Mouse (Mus musculus): ENCODE data around the gene Was. TPM values are rescaled to one million over a fixed set of nuclear protein-coding genes. Genes with fewer than 3 reads are reported as not detected.
A peak's percentile ranks its signal among the peaks of the same experiment; 100 is the strongest.

Gene Was
- polyA plus RNA-seq (2015; fragmentation: Nextera tagmentation; extraction: Ambion mirVana) = 0.71 and 0.91 TPM in 2 replicates

- no peaks in the 10 kb centered on the region for H3K27me3 ChIP-seq
- H3K9me3 ChIP-seq (replicated peaks) = no peaks in the 10 kb centered on the region
- H3K36me3 ChIP-seq = no peaks in the 10 kb centered on the region
- no peak within 1 kb of the TSS for H3K4me2 ChIP-seq (replicated peaks)
- ATAC-seq (ENCODE audit: insufficient number of reproducible peaks, low FRiP score, low TSS enrichment, low read depth) = no peak
- no peak within 1 kb of the TSS for H3K27ac ChIP-seq (replicated peaks)
- 80% methylated on average over 14 of the region's 14 CpGs for WGBS
- no peak within 1 kb of the TSS for H3K4me3 ChIP-seq (replicated peaks)
- H3K9ac ChIP-seq = no peak within 1 kb of the TSS
- H3K4me1 ChIP-seq = no peaks in the 10 kb centered on the region
Observed at GRCm38 (mm10) chrX:8090346-8090953, at the start of gene Was. Gene Was, minus strand, starts transcription at chrX:8090498.

- no peak for ATAC-seq (ENCODE audit: insufficient number of reproducible peaks, low FRiP score, low TSS enrichment, low read depth)
- Histone ChIP-seq H3K4me1 (peaks cover 7% of the 10 kb centered on the region), H3K4me3 (replicated peaks) (no peak overlapping the region), H3K27ac (replicated peaks) (no peak overlapping the region), H3K4me2 (replicated peaks) (no peak overlapping the region), H3K9me3 (replicated peaks) (no peaks in the 10 kb centered on the region), H3K9ac (no peak overlapping the region), H3K27me3 (no peaks in the 10 kb centered on the region), H3K36me3 (peaks cover 12% of the 10 kb centered on the region; the same call in 1 of the 2 replicates)
- 52% methylated on average over 1 of the region's 1 CpGs for WGBS
Observed at GRCm38 (mm10) chrX:8139480-8139879, 49.2 kb upstream of the Was start.

GRCm38 (mm10) chrX:8135886-8136285 lies 45.6 kb upstream of the Was start:
- H3K27me3 ChIP-seq = no peaks in the 10 kb centered on the region
- 34% methylated on average over 2 of the region's 2 CpGs for WGBS
- no peak overlapping the region for H3K27ac ChIP-seq (replicated peaks)

GRCm38 (mm10) chrX:8132017-8132976 lies 42.0 kb upstream of the Was start, which contains the start of gene Wdr13:
Gene Wdr13, minus strand, starts transcription at chrX:8132892.
- ATAC-seq (ENCODE audit: insufficient number of reproducible peaks, low FRiP score, low TSS enrichment, low read depth) = peak; percentile 89
- H3K4me1 ChIP-seq = no peaks in the 10 kb centered on the region
- peak within 1 kb of the TSS; percentile 95 for H3K27ac ChIP-seq (replicated peaks)
- peak within 1 kb of the TSS; percentile 58 for H3K4me3 ChIP-seq (replicated peaks)
- H3K9me3 ChIP-seq (replicated peaks) = no peaks in the 10 kb centered on the region
- WGBS = 23% methylated on average over 39 of the region's 40 CpGs
- peaks cover 5% of the 10 kb centered on the region; the same call in 1 of the 2 replicates for H3K36me3 ChIP-seq
- peak within 1 kb of the TSS; percentile 21; the same call in 1 of the 2 replicates for H3K9ac ChIP-seq
- no peaks in the 10 kb centered on the region for H3K27me3 ChIP-seq
- H3K4me2 ChIP-seq (replicated peaks) = peak within 1 kb of the TSS; percentile 52

More at GRCm38 (mm10) chrX:8135886-8136285, 45.6 kb upstream of the Was start:
- no peaks in the 10 kb centered on the region for H3K4me1 ChIP-seq
- no peak overlapping the region for H3K4me3 ChIP-seq (replicated peaks)
- H3K9ac ChIP-seq = no peak overlapping the region
- H3K36me3 ChIP-seq = peaks cover 1% of the 10 kb centered on the region; the same call in 1 of the 2 replicates
- H3K9me3 ChIP-seq (replicated peaks) = no peaks in the 10 kb centered on the region
- ATAC-seq (ENCODE audit: insufficient number of reproducible peaks, low FRiP score, low TSS enrichment, low read depth) = no peak
- H3K4me2 ChIP-seq (replicated peaks) = no peak overlapping the region

GRCm38 (mm10) chrX:8131393-8131792 lies 41.1 kb upstream of the Was start:
- 92% methylated on average over 17 of the region's 17 CpGs for WGBS
- Histone ChIP-seq H3K4me2 (replicated peaks) (peak overlapping the region; percentile 52), H3K9ac (no peak overlapping the region)

GRCm38 (mm10) chrX:8125235-8125634 lies 34.9 kb upstream of the Was start:
- Histone ChIP-seq H3K4me3 (replicated peaks) (no peak overlapping the region), H3K4me1 (no peaks in the 10 kb centered on the region), H3K4me2 (replicated peaks) (no peak overlapping the region), H3K9ac (no peak overlapping the region), H3K9me3 (replicated peaks) (no peaks in the 10 kb centered on the region), H3K27ac (replicated peaks) (no peak overlapping the region), H3K36me3 (peaks cover 12% of the 10 kb centered on the region; the same call in 1 of the 2 replicates), H3K27me3 (no peaks in the 10 kb centered on the region)
- no peak for ATAC-seq (ENCODE audit: insufficient number of reproducible peaks, low FRiP score, low TSS enrichment, low read depth)
- WGBS = 74% methylated on average over 7 of the region's 7 CpGs

More at GRCm38 (mm10) chrX:8131393-8131792, 41.1 kb upstream of the Was start:
- H3K4me3 ChIP-seq (replicated peaks) = peak overlapping the region; percentile 58
- H3K9me3 ChIP-seq (replicated peaks) = no peaks in the 10 kb centered on the region
- no peaks in the 10 kb centered on the region for H3K4me1 ChIP-seq
- no peaks in the 10 kb centered on the region for H3K27me3 ChIP-seq
- H3K27ac ChIP-seq (replicated peaks) = no peak overlapping the region
- no peak for ATAC-seq (ENCODE audit: insufficient number of reproducible peaks, low FRiP score, low TSS enrichment, low read depth)
- H3K36me3 ChIP-seq = peaks cover 7% of the 10 kb centered on the region; the same call in 1 of the 2 replicates

GRCm38 (mm10) chrX:8123821-8124470 lies 33.6 kb upstream of the Was start:
- WGBS = 82% methylated on average over 6 of the region's 6 CpGs
- no peaks in the 10 kb centered on the region for H3K4me1 ChIP-seq
- peaks cover 11% of the 10 kb centered on the region; the same call in 1 of the 2 replicates for H3K36me3 ChIP-seq
- no peaks in the 10 kb centered on the region for H3K9me3 ChIP-seq (replicated peaks)
- H3K4me3 ChIP-seq (replicated peaks) = no peak overlapping the region
- no peak overlapping the region for H3K27ac ChIP-seq (replicated peaks)
- H3K4me2 ChIP-seq (replicated peaks) = no peak overlapping the region
- H3K27me3 ChIP-seq = no peaks in the 10 kb centered on the region
- H3K9ac ChIP-seq = no peak overlapping the region
- no peak for ATAC-seq (ENCODE audit: insufficient number of reproducible peaks, low FRiP score, low TSS enrichment, low read depth)

GRCm38 (mm10) chrX:8117264-8117663 lies 27.0 kb upstream of the Was start:
- no peak overlapping the region for H3K4me3 ChIP-seq (replicated peaks)
- no peaks in the 10 kb centered on the region for H3K9me3 ChIP-seq (replicated peaks)
- H3K9ac ChIP-seq = no peak overlapping the region
- H3K36me3 ChIP-seq = no peaks in the 10 kb centered on the region
- H3K27me3 ChIP-seq = no peaks in the 10 kb centered on the region
- no peaks in the 10 kb centered on the region for H3K4me1 ChIP-seq
- H3K4me2 ChIP-seq (replicated peaks) = no peak overlapping the region
- no peak overlapping the region for H3K27ac ChIP-seq (replicated peaks)
- no peak for ATAC-seq (ENCODE audit: insufficient number of reproducible peaks, low FRiP score, low TSS enrichment, low read depth)

- Histone ChIP-seq H3K27ac (replicated peaks) (no peak overlapping the region), H3K36me3 (no peaks in the 10 kb centered on the region), H3K4me2 (replicated peaks) (no peak overlapping the region), H3K9me3 (replicated peaks) (no peaks in the 10 kb centered on the region), H3K4me1 (no peaks in the 10 kb centered on the region), H3K27me3 (no peaks in the 10 kb centered on the region), H3K9ac (no peak overlapping the region), H3K4me3 (replicated peaks) (no peak overlapping the region)
- 75% methylated on average over 4 of the region's 4 CpGs for WGBS
- ATAC-seq (ENCODE audit: insufficient number of reproducible peaks, low FRiP score, low TSS enrichment, low read depth) = no peak
Observed at GRCm38 (mm10) chrX:8115275-8115674, 25.0 kb upstream of the Was start.

- 92% methylated on average over 3 of the region's 3 CpGs for WGBS
Observed at GRCm38 (mm10) chrX:8105019-8105418, 14.7 kb upstream of the Was start.

GRCm38 (mm10) chrX:8102213-8102668 lies 11.9 kb upstream of the Was start:
- no peaks in the 10 kb centered on the region for H3K9me3 ChIP-seq (replicated peaks)
- WGBS = 43% methylated on average over 7 of the region's 7 CpGs
- H3K4me2 ChIP-seq (replicated peaks) = no peak overlapping the region
- no peak overlapping the region for H3K27ac ChIP-seq (replicated peaks)
- H3K27me3 ChIP-seq = no peaks in the 10 kb centered on the region
- H3K36me3 ChIP-seq = no peaks in the 10 kb centered on the region
- no peak overlapping the region for H3K9ac ChIP-seq
- H3K4me3 ChIP-seq (replicated peaks) = no peak overlapping the region
- ATAC-seq (ENCODE audit: insufficient number of reproducible peaks, low FRiP score, low TSS enrichment, low read depth) = no peak
- no peaks in the 10 kb centered on the region for H3K4me1 ChIP-seq

More at GRCm38 (mm10) chrX:8105019-8105418, 14.7 kb upstream of the Was start:
- no peaks in the 10 kb centered on the region for H3K4me1 ChIP-seq
- H3K27me3 ChIP-seq = no peaks in the 10 kb centered on the region
- no peak overlapping the region for H3K9ac ChIP-seq
- no peak overlapping the region for H3K27ac ChIP-seq (replicated peaks)
- H3K9me3 ChIP-seq (replicated peaks) = no peaks in the 10 kb centered on the region
- no peak overlapping the region for H3K4me2 ChIP-seq (replicated peaks)
- no peaks in the 10 kb centered on the region for H3K36me3 ChIP-seq
- H3K4me3 ChIP-seq (replicated peaks) = no peak overlapping the region
- no peak for ATAC-seq (ENCODE audit: insufficient number of reproducible peaks, low FRiP score, low TSS enrichment, low read depth)

All from embryonic facial prominence, embryonic 15.5 days (tissue).